Mouse (Mus musculus) C2C12 (cell line): ENCODE measurements around the gene Zfp428. TPM values are rescaled to one million over a fixed set of nuclear protein-coding genes. Genes with fewer than 3 reads are reported as not detected.
"Not testable (repeated sequence)": the region's sequence is repeated elsewhere in the genome, so short reads cannot be mapped to it uniquely, and the experiment has no call there.

Experiments
- H3K27me3 ChIP-seq: one replicate; pipeline ENCODE4 v1.6.1; 2011; ENCODE audit not compliant: control insufficient read depth, insufficient read depth, insufficient read length
- H3K36me3 ChIP-seq: one replicate; pipeline ENCODE4 v1.6.1; 2011; ENCODE audit not compliant: control insufficient read depth, insufficient read depth
- H3K4me3 ChIP-seq: one replicate; pipeline ENCODE4 v1.5.1; 2011; ENCODE audit warnings: mild to moderate bottlenecking, control low read depth; ENCODE audit not compliant: poor library complexity, insufficient read depth, severe bottlenecking
- H3K79me2 ChIP-seq: one replicate; pipeline ENCODE4 v1.6.1; 2011; ENCODE audit not compliant: control insufficient read depth, insufficient read depth
- H3K79me3 ChIP-seq: one replicate; pipeline ENCODE4 v1.6.1; 2011; ENCODE audit warnings: low read depth, control low read depth
- H3ac ChIP-seq: one replicate; pipeline ENCODE3; 2011; ENCODE audit warnings: low read depth; ENCODE audit not compliant: control insufficient read depth, insufficient read length
- CEBPB ChIP-seq: IDR thresholded peaks from one replicate; pipeline ENCODE4 v1.6.1; 2011; ENCODE audit warnings: low read depth, mild to moderate bottlenecking, control low read depth, moderate library complexity
- CTCF ChIP-seq: IDR thresholded peaks from one replicate; pipeline ENCODE4 v1.5.1; 2011; ENCODE audit not compliant: control insufficient read depth, insufficient read depth, insufficient read length
- FOSL1 ChIP-seq: IDR thresholded peaks from one replicate; pipeline ENCODE4 v1.8.0; 2011; ENCODE audit warnings: mild to moderate bottlenecking, low read length; ENCODE audit not compliant: poor library complexity, insufficient read depth, severe bottlenecking
- MAX ChIP-seq: IDR thresholded peaks from one replicate; pipeline ENCODE4 v1.6.1; 2011; ENCODE audit warnings: mild to moderate bottlenecking, control low read depth
- MYOD1 ChIP-seq: IDR thresholded peaks from one replicate; pipeline ENCODE4 v1.6.1; 2011; ENCODE audit warnings: low read depth; ENCODE audit not compliant: control insufficient read depth, insufficient read length
- MYOG ChIP-seq: IDR thresholded peaks from one replicate; pipeline ENCODE4 v1.6.1; 2011; ENCODE audit not compliant: control insufficient read depth, insufficient read length; ENCODE audit errors: extremely low read depth
- USF1 ChIP-seq: IDR thresholded peaks from one replicate; pipeline ENCODE4 v1.6.1; 2011; ENCODE audit warnings: low read depth, mild to moderate bottlenecking, control low read depth, moderate library complexity
- polyA plus RNA-seq: library from polyadenylated mRNA; unstranded; fragments of >200 nt; fragmentation: generic; extraction: Trizol; gene quantifications from one replicate; pipeline ENCODE4 v1.2.1, GENCODE M21; 2012; ENCODE audit warnings: missing spikeins

Zfp428 gene
- polyA plus RNA-seq, 1 experiment = 53.8 TPM

GRCm38 (mm10) chr7:24507726-24508114 lies 914 bp downstream of the Zfp428 start:
- TF ChIP-seq CEBPB = no peak
- TF ChIP-seq MYOD1 = no peak
- TF ChIP-seq CTCF = no peak
- Histone ChIP-seq H3K4me3 (peak overlapping the region; percentile 64), H3K79me2 (peaks cover 22% of the 10 kb centered on the region), H3K27me3 (no peaks in the 10 kb centered on the region), H3K36me3 (peaks cover 5% of the 10 kb centered on the region), H3ac (peak overlapping the region; percentile 98), H3K79me3 (peaks cover 20% of the 10 kb centered on the region)

GRCm38 (mm10) chr7:24512355-24512754 lies 5.5 kb downstream of the Zfp428 start, which contains the start of gene AC161166.1:
TSS of gene AC161166.1 (minus strand) at chr7:24512455.
- Histone ChIP-seq H3K79me3 (peaks cover 20% of the 10 kb centered on the region), H3K79me2 (peaks cover 22% of the 10 kb centered on the region), H3K4me3 (no peak within 1 kb of the TSS), H3K36me3 (peaks cover 8% of the 10 kb centered on the region), H3K27me3 (no peaks in the 10 kb centered on the region), H3ac (no peak within 1 kb of the TSS)
- no peak for TF ChIP-seq MAX
- no peak for TF ChIP-seq USF1
- TF ChIP-seq CTCF = no peak
- TF ChIP-seq MYOG = no peak
- no peak for TF ChIP-seq CEBPB
- TF ChIP-seq FOSL1 = no peak
- TF ChIP-seq MYOD1 = no peak

DNA sequence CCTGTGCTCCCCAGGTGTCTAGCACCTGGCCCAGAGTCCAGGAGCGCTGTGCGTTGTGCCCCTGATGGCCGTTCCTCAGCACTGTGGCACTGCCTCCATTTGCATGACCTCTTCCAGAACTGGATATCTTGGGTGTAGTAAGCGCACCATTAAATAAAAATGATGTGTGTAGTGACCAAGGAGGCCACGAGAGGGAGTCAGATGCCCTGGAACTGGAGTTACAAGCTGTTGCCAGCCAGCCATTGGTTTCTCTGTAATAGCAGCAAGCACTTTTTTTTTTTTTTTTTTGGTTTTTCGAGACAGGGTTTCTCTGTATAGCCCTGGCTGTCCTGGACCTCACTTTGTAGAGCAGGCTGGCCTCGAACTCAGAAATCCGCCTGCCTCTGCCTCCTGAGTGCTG lies 9.5 kb downstream of the Zfp428 start:
- H3K79me3 ChIP-seq, H3K4me3 ChIP-seq, H3K27me3 ChIP-seq, H3ac ChIP-seq, H3K36me3 ChIP-seq, H3K79me2 ChIP-seq: not testable (repeated sequence)
- TF ChIP-seq CTCF = peak; percentile 2

GRCm38 (mm10) chr7:24517077-24517476 lies 10.3 kb downstream of the Zfp428 start:
- Histone ChIP-seq H3K36me3 (peaks cover 4% of the 10 kb centered on the region), H3ac (no peak overlapping the region), H3K4me3 (no peak overlapping the region), H3K27me3 (no peaks in the 10 kb centered on the region), H3K79me3 (no peaks in the 10 kb centered on the region), H3K79me2 (no peaks in the 10 kb centered on the region)
- no peak for TF ChIP-seq CEBPB
- no peak for TF ChIP-seq MAX
- no peak for TF ChIP-seq FOSL1
- no peak for TF ChIP-seq USF1
- no peak for TF ChIP-seq CTCF
- no peak for TF ChIP-seq MYOG
- TF ChIP-seq MYOD1 = no peak

DNA sequence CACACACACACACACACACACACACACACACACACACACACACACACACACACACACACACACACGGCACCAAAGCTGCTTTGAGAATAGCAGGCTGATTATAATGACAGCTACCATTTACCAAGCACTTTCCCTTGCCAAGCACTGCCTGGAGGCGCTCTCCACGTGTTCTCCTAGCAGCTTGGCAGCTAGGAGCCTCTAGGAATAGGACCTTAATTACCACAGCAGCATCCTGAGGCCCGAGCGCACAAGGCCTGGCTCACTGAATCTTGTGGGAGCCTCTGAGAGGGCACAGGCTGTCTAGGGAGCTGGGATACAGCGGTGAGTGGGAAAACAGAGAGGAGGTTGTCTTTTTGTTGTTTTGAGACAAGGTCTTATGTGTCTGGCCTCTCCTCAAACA lies 10.8 kb downstream of the Zfp428 start:
- Histone ChIP-seq H3K4me3 (no peak overlapping the region), H3K79me3 (no peaks in the 10 kb centered on the region), H3K27me3 (no peaks in the 10 kb centered on the region), H3K36me3 (peaks cover 3% of the 10 kb centered on the region), H3ac (no peak overlapping the region), H3K79me2 (no peaks in the 10 kb centered on the region)
- no peak for TF ChIP-seq MAX
- no peak for TF ChIP-seq MYOG
- no peak for TF ChIP-seq MYOD1
- TF ChIP-seq USF1 = no peak
- TF ChIP-seq CEBPB = no peak
- no peak for TF ChIP-seq FOSL1
- no peak for TF ChIP-seq CTCF

- Histone ChIP-seq H3ac (no peak overlapping the region), H3K79me3 (no peaks in the 10 kb centered on the region), H3K27me3 (no peaks in the 10 kb centered on the region), H3K4me3 (no peak overlapping the region), H3K36me3 (no peaks in the 10 kb centered on the region), H3K79me2 (no peaks in the 10 kb centered on the region)
- TF ChIP-seq MYOG = no peak
- no peak for TF ChIP-seq CTCF
- TF ChIP-seq MYOD1 = no peak
- no peak for TF ChIP-seq CEBPB
- TF ChIP-seq USF1 = no peak
- no peak for TF ChIP-seq MAX
- TF ChIP-seq FOSL1 = no peak
Observed at GRCm38 (mm10) chr7:24519130-24519529, 12.3 kb downstream of the Zfp428 start.

GRCm38 (mm10) chr7:24520054-24520453 lies 13.2 kb downstream of the Zfp428 start:
- H3K79me3 ChIP-seq, H3K4me3 ChIP-seq, H3K27me3 ChIP-seq, H3ac ChIP-seq, H3K79me2 ChIP-seq, H3K36me3 ChIP-seq: not testable (repeated sequence)
